Mouse (Mus musculus): ENCODE data around the gene Nfkbia. TPM values are rescaled to one million over a fixed set of nuclear protein-coding genes. Genes with fewer than 3 reads are reported as not detected.

Gene Nfkbia
- polyA plus RNA-seq, 1 experiment from 2014 or later = 41.2 TPM

DNA sequence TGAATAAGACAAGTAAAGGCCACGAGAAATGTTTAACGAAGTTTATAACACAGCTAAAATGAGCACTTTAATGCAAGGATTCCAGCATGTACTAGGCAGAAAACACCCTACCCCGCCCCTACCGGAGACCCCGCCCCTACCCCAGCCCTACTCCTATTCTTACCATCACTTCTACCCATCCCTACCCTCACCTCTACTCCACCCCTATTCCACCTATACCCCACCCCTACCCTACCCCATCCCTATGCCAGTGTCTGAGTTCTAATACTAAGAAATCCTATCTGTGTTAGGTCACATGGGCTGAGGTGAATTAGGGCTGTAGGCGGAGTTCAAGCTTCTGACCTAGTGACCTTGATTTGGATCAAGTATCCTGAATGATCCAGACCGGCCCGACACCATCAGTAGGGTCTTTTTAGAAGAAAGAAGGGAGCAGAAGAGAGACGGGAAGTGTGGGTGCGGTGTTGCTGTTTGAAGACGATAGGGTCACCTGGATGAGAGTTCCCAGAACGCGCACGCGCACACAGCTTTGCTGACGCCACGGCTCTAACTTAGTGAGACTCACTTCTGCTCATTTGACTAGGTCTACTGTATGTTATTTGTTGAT, 15.0 kb upstream of the Nfkbia start:
- ATAC-seq (replicated peaks; ENCODE audit: low FRiP score) = no peak
- H3K4me3 ChIP-seq (ENCODE audit: low read depth, low read length) = no peak overlapping the region

DNA sequence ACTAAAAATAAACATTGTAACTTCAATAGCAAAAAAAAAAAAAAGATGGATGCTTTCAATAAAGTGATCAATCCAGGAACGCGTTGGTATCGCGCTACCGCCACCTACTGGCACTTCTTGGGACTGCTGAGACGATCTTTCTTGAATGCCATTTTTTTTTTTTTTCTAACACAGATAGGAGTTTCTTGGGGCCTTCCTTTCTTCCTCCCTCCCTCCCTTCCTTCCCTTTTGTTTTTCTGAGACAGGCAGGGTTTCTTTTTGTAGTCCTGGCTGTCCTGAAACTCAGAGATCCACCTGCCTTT, 13.5 kb upstream of the Nfkbia start:
- no peaks in the 10 kb centered on the region for H3K36me3 ChIP-seq (ENCODE audit: control insufficient read depth, insufficient read depth, low read length)
- no peak overlapping the region for H3K27ac ChIP-seq (ENCODE audit: low read depth, low read length)
- under 1% methylated on average over 6 of the region's 6 CpGs for WGBS
- H3K4me2 ChIP-seq (ENCODE audit: low read depth, low read length, severe bottlenecking) = no peak overlapping the region
- no peaks in the 10 kb centered on the region for H3K4me1 ChIP-seq (replicated peaks; ENCODE audit: control insufficient read depth, insufficient read depth, low read length)
- H3K9ac ChIP-seq (ENCODE audit: low read length) = no peak overlapping the region
- DNase-seq (ENCODE audit: low spot score) (peak; percentile 87), ATAC-seq (replicated peaks; ENCODE audit: low FRiP score) (no peak)
- H3K27me3 ChIP-seq (ENCODE audit: control insufficient read depth, insufficient read depth, low read length) = no peaks in the 10 kb centered on the region
- H3K4me3 ChIP-seq (ENCODE audit: low read depth, low read length) = no peak overlapping the region
- no peaks in the 10 kb centered on the region for H3K9me3 ChIP-seq (ENCODE audit: control insufficient read depth, low read length)

More for the DNA sequence above, 15.0 kb upstream of the Nfkbia start:
- Histone ChIP-seq H3K27ac (ENCODE audit: low read depth, low read length) (no peak overlapping the region), H3K9me3 (ENCODE audit: control insufficient read depth, low read length) (no peaks in the 10 kb centered on the region), H3K36me3 (ENCODE audit: control insufficient read depth, insufficient read depth, low read length) (no peaks in the 10 kb centered on the region), H3K9ac (ENCODE audit: low read length) (no peak overlapping the region), H3K4me1 (replicated peaks; ENCODE audit: control insufficient read depth, insufficient read depth, low read length) (no peaks in the 10 kb centered on the region), H3K4me2 (ENCODE audit: low read depth, low read length, severe bottlenecking) (no peak overlapping the region), H3K27me3 (ENCODE audit: control insufficient read depth, insufficient read depth, low read length) (no peaks in the 10 kb centered on the region)
- 89% methylated on average over 17 of the region's 17 CpGs for WGBS
- no peak for DNase-seq (ENCODE audit: low spot score)

DNA sequence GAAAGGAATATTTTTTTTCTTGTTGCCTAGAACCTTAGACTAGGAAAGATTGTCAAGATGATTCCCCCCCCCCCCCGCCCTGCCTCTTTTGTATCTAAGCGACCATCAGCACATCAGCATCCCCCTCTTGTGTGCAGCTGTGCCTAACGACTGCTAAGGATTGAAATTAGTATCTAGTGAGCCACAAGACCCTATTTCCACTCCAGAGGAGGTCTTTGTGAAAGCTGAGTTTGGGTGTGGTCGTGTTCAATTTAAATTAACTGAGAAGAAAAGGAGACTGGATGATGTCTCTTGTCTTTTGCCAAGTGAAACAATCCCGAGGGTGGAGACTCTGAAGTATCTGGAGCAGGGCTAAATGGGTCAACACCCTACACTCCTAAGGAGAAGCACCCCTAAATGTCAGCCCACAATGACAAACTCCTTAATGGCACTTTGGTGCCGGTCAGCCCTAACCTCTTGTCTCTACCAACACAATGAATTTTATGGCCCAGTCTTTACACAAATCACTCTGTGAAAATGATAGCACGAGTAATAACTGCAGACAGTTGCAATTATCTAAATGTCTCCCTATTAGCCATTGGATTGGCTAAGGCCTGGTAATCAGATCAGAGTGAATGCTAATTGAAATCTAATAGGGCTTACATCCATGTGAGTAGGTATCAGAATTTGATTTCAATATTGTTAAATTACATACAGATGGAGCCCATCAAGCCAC, 13.0 kb upstream of the Nfkbia start:
- Histone ChIP-seq H3K9ac (ENCODE audit: low read length) (no peak overlapping the region), H3K27me3 (ENCODE audit: control insufficient read depth, insufficient read depth, low read length) (no peaks in the 10 kb centered on the region), H3K9me3 (ENCODE audit: control insufficient read depth, low read length) (no peaks in the 10 kb centered on the region), H3K27ac (ENCODE audit: low read depth, low read length) (no peak overlapping the region), H3K4me2 (ENCODE audit: low read depth, low read length, severe bottlenecking) (no peak overlapping the region), H3K36me3 (ENCODE audit: control insufficient read depth, insufficient read depth, low read length) (no peaks in the 10 kb centered on the region), H3K4me1 (replicated peaks; ENCODE audit: control insufficient read depth, insufficient read depth, low read length) (no peaks in the 10 kb centered on the region), H3K4me3 (ENCODE audit: low read depth, low read length) (no peak overlapping the region)
- WGBS = 45% methylated on average over 7 of the region's 7 CpGs
- DNase-seq (ENCODE audit: low spot score) = no peak
- ATAC-seq (replicated peaks; ENCODE audit: low FRiP score) = no peak

DNA sequence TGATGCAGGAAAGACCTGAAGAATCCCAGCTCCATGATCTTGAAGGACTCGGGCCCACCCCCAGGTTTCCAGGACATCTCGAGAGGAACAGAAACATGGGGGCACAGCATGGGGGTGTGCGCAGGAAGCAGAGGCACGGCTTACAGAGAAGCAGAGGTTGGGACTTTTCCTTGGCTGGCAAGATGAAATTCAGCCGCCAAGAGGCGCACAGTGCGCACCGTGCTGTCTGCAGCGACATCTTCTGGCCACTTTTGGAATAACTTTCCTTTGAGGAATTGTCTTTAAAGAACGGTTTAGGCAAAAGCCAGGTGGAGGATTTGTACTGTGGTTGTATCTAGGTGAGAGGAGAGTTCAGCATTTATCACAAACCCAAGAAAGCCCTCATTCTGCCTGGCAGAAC, 6.6 kb upstream of the Nfkbia start:
- ATAC-seq (replicated peaks; ENCODE audit: low FRiP score) (peak; percentile 76), DNase-seq (ENCODE audit: low spot score) (peak; percentile 85)
- WGBS = 3% methylated on average over 10 of the region's 10 CpGs
- Histone ChIP-seq H3K4me2 (ENCODE audit: low read depth, low read length, severe bottlenecking) (no peak overlapping the region), H3K4me3 (ENCODE audit: low read depth, low read length) (no peak overlapping the region), H3K9ac (ENCODE audit: low read length) (peak overlapping the region; percentile 37; the same call in 1 of the 2 replicates), H3K27ac (ENCODE audit: low read depth, low read length) (no peak overlapping the region), H3K4me1 (replicated peaks; ENCODE audit: control insufficient read depth, insufficient read depth, low read length) (no peaks in the 10 kb centered on the region), H3K27me3 (ENCODE audit: control insufficient read depth, insufficient read depth, low read length) (no peaks in the 10 kb centered on the region), H3K36me3 (ENCODE audit: control insufficient read depth, insufficient read depth, low read length) (no peaks in the 10 kb centered on the region), H3K9me3 (ENCODE audit: control insufficient read depth, low read length) (no peaks in the 10 kb centered on the region)

DNA sequence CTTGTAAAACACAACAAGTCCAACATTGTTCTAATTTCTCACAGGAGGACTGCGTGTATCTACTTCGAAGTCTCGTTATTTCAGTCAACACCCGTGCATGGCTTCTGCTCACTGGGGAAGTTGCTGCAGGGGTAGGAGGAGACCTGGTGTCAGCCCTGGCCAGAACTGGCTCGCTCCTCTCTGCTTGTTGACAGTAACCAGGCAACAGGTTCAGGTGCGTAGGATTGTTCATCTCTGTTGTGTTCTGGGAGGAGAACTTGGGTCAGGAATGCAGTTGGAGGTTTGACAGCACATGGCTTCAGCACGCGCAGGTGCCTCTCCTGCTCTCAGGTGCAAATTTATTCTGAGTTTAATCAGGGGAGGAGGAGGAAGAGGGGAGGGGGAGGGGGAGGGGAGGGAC, 5.3 kb upstream of the Nfkbia start:
- WGBS = 64% methylated on average over 8 of the region's 8 CpGs
- Histone ChIP-seq H3K9ac (ENCODE audit: low read length) (no peak overlapping the region), H3K36me3 (ENCODE audit: control insufficient read depth, insufficient read depth, low read length) (no peaks in the 10 kb centered on the region), H3K4me2 (ENCODE audit: low read depth, low read length, severe bottlenecking) (no peak overlapping the region), H3K4me3 (ENCODE audit: low read depth, low read length) (no peak overlapping the region), H3K4me1 (replicated peaks; ENCODE audit: control insufficient read depth, insufficient read depth, low read length) (peaks cover 7% of the 10 kb centered on the region), H3K9me3 (ENCODE audit: control insufficient read depth, low read length) (no peaks in the 10 kb centered on the region), H3K27ac (ENCODE audit: low read depth, low read length) (no peak overlapping the region), H3K27me3 (ENCODE audit: control insufficient read depth, insufficient read depth, low read length) (no peaks in the 10 kb centered on the region)
- no peak for DNase-seq (ENCODE audit: low spot score)
- no peak for ATAC-seq (replicated peaks; ENCODE audit: low FRiP score)

DNA sequence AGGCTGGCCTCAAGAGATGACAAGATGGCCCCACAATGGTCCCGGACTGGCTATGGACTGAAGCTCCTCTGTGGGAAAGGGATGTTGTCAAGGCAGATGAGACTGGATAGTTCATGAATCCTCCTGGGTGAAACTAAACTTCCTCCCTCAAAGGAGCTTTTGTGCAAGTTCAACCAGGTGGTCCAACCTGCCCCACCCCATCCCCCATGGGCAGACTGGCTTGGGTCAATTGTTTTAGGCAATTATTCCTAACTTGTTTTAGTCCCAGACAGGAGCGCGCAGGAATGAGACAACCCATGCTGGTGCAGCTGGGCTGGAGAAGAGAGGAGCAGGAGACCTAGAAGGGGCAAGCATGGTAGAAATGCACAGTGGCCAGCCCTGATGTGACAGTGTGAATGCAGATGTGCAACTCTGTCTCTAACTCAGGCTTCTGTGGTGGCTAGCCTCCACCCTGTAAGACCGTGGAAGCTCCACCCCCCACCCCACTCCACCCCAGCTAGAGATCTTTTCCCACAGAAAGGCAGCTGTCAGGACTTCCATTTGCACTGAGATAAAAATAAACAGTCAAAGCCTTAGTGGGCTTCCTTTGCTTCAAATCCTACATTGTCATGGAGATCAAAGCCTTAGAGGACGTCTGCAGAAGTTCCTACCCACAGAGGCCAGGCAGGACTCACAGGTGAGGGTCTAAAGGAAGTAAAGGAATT, 3.6 kb upstream of the Nfkbia start:
- Histone ChIP-seq H3K9me3 (ENCODE audit: control insufficient read depth, low read length) (no peaks in the 10 kb centered on the region), H3K9ac (ENCODE audit: low read length) (no peak overlapping the region), H3K36me3 (ENCODE audit: control insufficient read depth, insufficient read depth, low read length) (no peaks in the 10 kb centered on the region), H3K4me1 (replicated peaks; ENCODE audit: control insufficient read depth, insufficient read depth, low read length) (peaks cover 7% of the 10 kb centered on the region), H3K27ac (ENCODE audit: low read depth, low read length) (no peak overlapping the region), H3K27me3 (ENCODE audit: control insufficient read depth, insufficient read depth, low read length) (no peaks in the 10 kb centered on the region), H3K4me3 (ENCODE audit: low read depth, low read length) (no peak overlapping the region), H3K4me2 (ENCODE audit: low read depth, low read length, severe bottlenecking) (no peak overlapping the region)
- WGBS = 69% methylated on average over 5 of the region's 5 CpGs
- DNase-seq (ENCODE audit: low spot score) (no peak), ATAC-seq (replicated peaks; ENCODE audit: low FRiP score) (no peak)

DNA sequence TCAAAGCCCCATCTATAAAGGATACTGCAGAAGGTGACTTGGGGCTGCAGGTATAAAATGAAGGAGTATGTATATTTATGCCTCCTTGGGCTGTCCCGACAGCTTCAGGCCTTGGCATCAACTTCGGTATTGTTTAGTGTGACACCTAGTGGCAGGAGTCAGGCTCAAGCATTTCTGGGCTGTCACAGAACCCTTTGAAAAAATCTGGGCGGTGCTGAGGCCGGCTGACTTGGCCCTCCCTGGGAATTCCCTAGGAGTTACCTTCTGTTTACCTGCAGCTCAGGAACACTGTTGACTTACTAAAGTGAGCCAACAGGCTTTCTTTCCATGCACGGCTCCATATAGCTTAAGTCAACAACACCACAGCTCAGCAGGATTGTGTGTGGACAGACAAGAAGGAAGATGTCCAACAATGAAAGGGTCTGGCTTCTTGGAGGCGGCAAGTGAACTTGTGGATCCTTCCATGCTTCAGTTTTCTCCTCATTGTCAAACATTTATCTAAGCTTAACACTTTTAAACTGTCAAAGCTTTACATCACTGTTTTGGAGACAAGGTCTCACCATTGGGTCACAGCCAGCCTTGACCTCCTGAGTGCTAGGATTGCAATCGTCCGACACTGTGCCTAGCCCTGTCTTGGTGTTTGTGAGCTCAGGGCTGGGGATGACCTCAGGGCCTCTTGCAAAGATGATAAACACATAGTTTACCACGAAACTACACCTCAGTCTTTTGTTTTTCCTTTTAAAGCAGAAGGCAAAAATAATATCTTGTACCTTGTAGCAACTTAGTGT, 2.9 kb upstream of the Nfkbia start:
- H3K9me3 ChIP-seq (ENCODE audit: control insufficient read depth, low read length) = no peaks in the 10 kb centered on the region
- 39% methylated on average over 9 of the region's 9 CpGs for WGBS

DNA sequence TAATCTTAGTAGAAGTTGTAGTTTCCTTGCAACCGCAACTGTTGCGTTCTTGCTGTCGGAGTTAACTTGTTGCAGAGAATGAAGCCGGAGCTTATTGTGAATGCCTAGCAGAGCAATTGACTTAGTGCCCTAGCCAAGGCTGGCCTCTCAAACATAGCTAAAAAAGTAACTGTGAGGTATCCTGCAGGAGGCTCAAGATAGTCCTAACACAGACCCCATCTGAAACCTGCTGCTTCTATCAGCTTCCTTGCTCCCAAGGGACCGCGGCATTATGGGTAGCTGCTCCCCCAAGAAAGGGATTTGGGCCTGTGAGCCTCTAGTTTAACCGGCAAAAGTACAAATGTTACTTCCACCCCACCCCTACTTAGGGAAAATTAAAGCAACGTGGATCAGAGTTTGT, 934 bp upstream of the Nfkbia start:
- Histone ChIP-seq H3K4me1 (replicated peaks; ENCODE audit: control insufficient read depth, insufficient read depth, low read length) (peaks cover 7% of the 10 kb centered on the region), H3K27me3 (ENCODE audit: control insufficient read depth, insufficient read depth, low read length) (no peaks in the 10 kb centered on the region), H3K36me3 (ENCODE audit: control insufficient read depth, insufficient read depth, low read length) (no peaks in the 10 kb centered on the region; the same call in 1 of the 2 replicates), H3K4me3 (ENCODE audit: low read depth, low read length) (0 out of 2 replicates have a peak overlapping the region, but pooled peaks have one; percentile 87), H3K4me2 (ENCODE audit: low read depth, low read length, severe bottlenecking) (peak overlapping the region; percentile 85; the same call in 1 of the 2 replicates), H3K9ac (ENCODE audit: low read length) (peak overlapping the region; percentile 94), H3K9me3 (ENCODE audit: control insufficient read depth, low read length) (no peaks in the 10 kb centered on the region), H3K27ac (ENCODE audit: low read depth, low read length) (no peak overlapping the region)
- no peak for ATAC-seq (replicated peaks; ENCODE audit: low FRiP score)
- WGBS = 32% methylated on average over 8 of the region's 8 CpGs
- DNase-seq (ENCODE audit: low spot score) = no peak

More for the DNA sequence above, 2.9 kb upstream of the Nfkbia start:
- Histone ChIP-seq H3K27me3 (ENCODE audit: control insufficient read depth, insufficient read depth, low read length) (no peaks in the 10 kb centered on the region), H3K36me3 (ENCODE audit: control insufficient read depth, insufficient read depth, low read length) (no peaks in the 10 kb centered on the region), H3K4me3 (ENCODE audit: low read depth, low read length) (no peak overlapping the region), H3K4me1 (replicated peaks; ENCODE audit: control insufficient read depth, insufficient read depth, low read length) (peaks cover 7% of the 10 kb centered on the region), H3K27ac (ENCODE audit: low read depth, low read length) (no peak overlapping the region), H3K4me2 (ENCODE audit: low read depth, low read length, severe bottlenecking) (no peak overlapping the region), H3K9ac (ENCODE audit: low read length) (no peak overlapping the region)
- DNase-seq (ENCODE audit: low spot score) = peak; percentile 74
- no peak for ATAC-seq (replicated peaks; ENCODE audit: low FRiP score)
